Mouse (Mus musculus) megakaryocyte, embryonic 14.5 days (primary cell): ENCODE measurements around the gene Gm13275.
"Not testable (repeated sequence)": the region's sequence is repeated elsewhere in the genome, so short reads cannot be mapped to it uniquely, and the experiment has no call there.

Experiments used
- FLI1 ChIP-seq: IDR thresholded peaks from 2 replicates; pipeline ENCODE4 v1.6.1; 2012; ENCODE audit warnings: low read length, inconsistent platforms, mixed read lengths
- GATA1 ChIP-seq: IDR thresholded peaks from 3 replicates; pipeline ENCODE4 v1.6.1; 2012; ENCODE audit warnings: mixed read lengths, low read length, inconsistent platforms, borderline replicate concordance

- TF ChIP-seq FLI1, GATA1: not testable (repeated sequence)
These were observed 14.0 kb upstream of the Gm13275 start for GRCm38 (mm10) chr4:88780320-88780719.
